Mouse (Mus musculus): Measurements from ENCODE around the gene Psmd7. TPM values are rescaled to one million over a fixed set of nuclear protein-coding genes. Genes with fewer than 3 reads are reported as not detected.

Gene Psmd7
- 248 and 258 TPM in 2 replicates for polyA plus RNA-seq (2015; fragmentation: Nextera tagmentation; extraction: Ambion mirVana)

DNA sequence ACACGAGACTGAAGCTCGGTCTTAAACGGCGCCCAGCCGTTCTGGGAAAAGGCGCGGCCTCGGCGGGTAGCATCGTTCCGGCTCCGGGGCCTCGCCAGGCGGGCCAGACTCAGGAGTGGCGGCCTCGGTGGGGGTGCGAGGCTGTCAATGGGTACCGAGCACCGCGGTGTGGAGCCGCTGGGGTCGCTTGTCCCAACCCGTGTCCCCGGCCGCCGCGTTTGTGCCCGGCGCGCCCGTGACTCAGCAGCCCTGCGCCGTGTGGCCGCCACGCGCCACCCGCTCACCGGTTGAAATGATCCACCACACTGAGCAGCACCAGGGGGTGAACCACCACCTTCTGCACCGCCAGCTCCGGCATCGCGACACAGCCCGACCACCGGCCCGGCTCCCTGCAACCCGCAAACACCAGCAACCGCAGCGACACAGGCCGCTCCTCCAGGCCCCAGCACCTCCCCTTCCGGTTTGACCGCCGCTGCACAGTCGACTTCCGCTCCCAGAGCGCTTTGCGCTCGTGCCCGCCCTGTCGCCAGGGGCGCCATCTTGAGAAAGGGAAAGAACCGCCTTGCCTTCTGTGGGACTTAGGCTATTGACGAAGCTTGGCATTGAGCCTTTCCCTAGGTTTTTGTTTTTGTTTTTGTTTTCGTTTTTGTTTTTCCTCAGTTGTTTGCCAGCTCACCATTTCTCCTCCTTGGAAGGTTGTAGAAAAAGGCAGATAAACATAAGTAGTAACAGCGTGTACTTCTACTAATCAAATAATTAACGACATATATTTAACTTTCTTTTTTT is at the start of gene Psmd7:
TSS of gene Psmd7 (minus strand) at position 470 of the 786 bp plus-strand sequence.

MicroRNA genes within 50 kb of the gene (microRNA counts, 519-probe panel; counts per million panel counts)
- microRNA mmu-miR-140, result 4,913 counts per million, percentile 57 among the panel's probes with 10 or more counts

Small RNA genes within 50 kb of the gene (microRNA-seq; reads per million reads assigned to microRNA genes)
- 3,738 reads per million, percentile 90 among the genes with 10 or more reads in this experiment for gene Mir140

Other genes starting within 250 kb of the Psmd7 start
- 18.9 and 20.0 TPM in 2 replicates for gene Nqo1, start 185.3 kb downstream of the Psmd7 start, polyA plus RNA-seq (2015; fragmentation: Nextera tagmentation; extraction: Ambion mirVana)
- 49.9 and 54.2 TPM in 2 replicates for gene Nob1, start 163.4 kb downstream of the Psmd7 start, polyA plus RNA-seq (2015; fragmentation: Nextera tagmentation; extraction: Ambion mirVana)
- 26.1 and 26.7 TPM in 2 replicates for gene Wwp2, start 152.1 kb downstream of the Psmd7 start, polyA plus RNA-seq (2015; fragmentation: Nextera tagmentation; extraction: Ambion mirVana)